Mouse (Mus musculus): ENCODE measurements around the gene Rbm20. TPM values are rescaled to one million over a fixed set of nuclear protein-coding genes. Genes with fewer than 3 reads are reported as not detected.
"Not testable (repeated sequence)": the region's sequence is repeated elsewhere in the genome, so short reads cannot be mapped to it uniquely, and the experiment has no call there.

Rbm20 gene
- polyA plus RNA-seq, 1 experiment from 2014 or later, result 51.8 TPM

DNA sequence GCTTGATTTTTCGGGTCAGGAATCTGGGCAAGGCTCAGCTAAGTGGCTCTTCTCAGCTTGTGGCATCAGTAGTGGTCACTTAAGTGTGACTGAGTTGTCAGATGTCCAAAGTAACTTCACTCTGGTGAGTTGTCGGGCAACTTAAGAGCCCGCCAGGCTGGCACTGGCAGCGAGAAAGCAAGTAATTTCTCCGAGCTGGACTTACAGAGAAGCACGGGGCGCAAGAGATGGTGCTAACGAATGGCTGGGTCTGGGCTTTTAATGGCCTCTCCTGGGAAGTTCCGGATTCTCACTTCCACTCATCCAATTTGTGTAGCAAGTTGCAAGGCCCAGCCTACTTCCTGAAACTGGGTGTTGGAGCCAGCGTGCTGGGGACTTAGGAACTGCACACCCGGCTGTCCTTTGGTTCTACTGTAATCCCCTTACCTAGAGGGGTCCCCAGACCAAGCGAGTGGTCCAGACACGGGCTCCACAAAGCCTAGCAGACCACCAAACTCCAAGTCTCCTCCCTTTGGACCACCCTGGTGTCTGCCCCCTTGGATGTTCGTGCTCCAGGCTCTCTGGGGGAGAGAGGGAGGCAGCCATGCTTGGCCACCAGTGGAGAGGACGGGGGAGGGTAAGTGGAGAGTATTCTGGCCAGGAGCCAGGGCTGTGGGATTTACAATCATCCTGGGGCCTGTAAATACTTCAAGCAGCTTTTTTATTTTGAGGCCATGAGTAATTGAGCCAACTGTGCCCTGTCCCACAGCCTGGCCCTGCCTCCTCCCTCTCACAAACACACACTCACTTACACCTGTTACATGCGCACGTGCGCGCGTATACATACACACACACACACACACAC, 23.3 kb upstream of the Rbm20 start:
- H3K4me1 ChIP-seq (replicated peaks), result peaks cover 55% of the 10 kb centered on the region
- H3K9ac ChIP-seq, result no peak overlapping the region
- WGBS, result 43% methylated on average over 20 of the region's 20 CpGs
- H3K9me3 ChIP-seq (replicated peaks), result no peaks in the 10 kb centered on the region
- no peaks in the 10 kb centered on the region for H3K27me3 ChIP-seq (replicated peaks)
- peak overlapping the region; percentile 3; the same call in 1 of the 2 replicates for H3K4me3 ChIP-seq
- H3K4me2 ChIP-seq, result peak overlapping the region; percentile 43
- ATAC-seq (ENCODE audit: insufficient number of reproducible peaks, low FRiP score), result peak; percentile 65
- no peaks in the 10 kb centered on the region for H3K36me3 ChIP-seq
- H3K27ac ChIP-seq (ENCODE audit: poor library complexity, severe bottlenecking), result peak overlapping the region; percentile 74

DNA sequence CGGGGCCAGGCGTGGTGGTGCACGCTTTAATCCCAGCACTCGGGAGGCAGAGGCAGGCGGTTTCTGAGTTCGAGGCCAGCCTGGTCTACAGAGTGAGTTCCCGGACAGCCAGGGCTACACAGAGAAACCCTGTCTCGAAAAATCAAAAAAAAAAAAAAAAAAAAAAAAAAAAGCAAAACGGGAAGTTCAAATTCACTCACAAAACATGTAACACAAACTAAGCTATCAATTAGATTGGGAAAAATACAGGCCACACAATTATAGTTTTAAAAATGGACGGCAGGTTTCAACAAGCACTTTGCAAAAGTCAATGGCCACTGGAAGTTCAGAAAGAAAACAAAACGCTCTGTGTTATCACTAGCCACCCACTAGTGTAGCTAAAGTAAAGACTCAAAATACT, 20.7 kb upstream of the Rbm20 start:
- ATAC-seq (ENCODE audit: insufficient number of reproducible peaks, low FRiP score); H3K27ac ChIP-seq (ENCODE audit: poor library complexity, severe bottlenecking); H3K9me3 ChIP-seq (replicated peaks); H3K9ac ChIP-seq; H3K27me3 ChIP-seq (replicated peaks); H3K4me3 ChIP-seq; H3K36me3 ChIP-seq; H3K4me2 ChIP-seq: not testable (repeated sequence)
- H3K4me1 ChIP-seq (replicated peaks), result peaks cover 56% of the 10 kb centered on the region
- 79% methylated on average over 11 of the region's 11 CpGs for WGBS

DNA sequence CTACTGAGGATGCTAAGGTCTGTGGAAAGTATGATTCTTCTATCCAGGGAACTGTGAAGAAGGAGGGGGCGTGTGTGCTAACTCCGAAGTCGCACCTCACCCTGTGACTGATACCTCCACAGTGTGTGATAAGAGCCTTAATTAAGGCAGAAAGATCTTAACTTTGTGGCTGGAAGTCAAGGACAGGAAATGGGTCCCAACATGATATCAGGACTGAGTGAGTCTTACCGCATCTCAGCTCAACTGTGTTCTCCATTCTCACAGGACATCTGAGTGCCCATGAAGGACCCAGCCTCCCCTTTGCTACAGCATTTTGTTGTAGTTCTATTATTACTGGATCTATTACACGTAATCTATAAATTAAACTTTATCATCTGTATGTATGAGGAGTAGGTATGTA, 19.7 kb upstream of the Rbm20 start:
- H3K4me3 ChIP-seq, result no peak overlapping the region
- ATAC-seq (ENCODE audit: insufficient number of reproducible peaks, low FRiP score), result no peak
- no peaks in the 10 kb centered on the region for H3K9me3 ChIP-seq (replicated peaks)
- no peak overlapping the region for H3K27ac ChIP-seq (ENCODE audit: poor library complexity, severe bottlenecking)
- no peak overlapping the region for H3K9ac ChIP-seq
- H3K36me3 ChIP-seq, result no peaks in the 10 kb centered on the region
- no peaks in the 10 kb centered on the region for H3K27me3 ChIP-seq (replicated peaks)
- WGBS, result 42% methylated on average over 5 of the region's 5 CpGs
- H3K4me1 ChIP-seq (replicated peaks), result peaks cover 62% of the 10 kb centered on the region
- H3K4me2 ChIP-seq, result no peak overlapping the region

DNA sequence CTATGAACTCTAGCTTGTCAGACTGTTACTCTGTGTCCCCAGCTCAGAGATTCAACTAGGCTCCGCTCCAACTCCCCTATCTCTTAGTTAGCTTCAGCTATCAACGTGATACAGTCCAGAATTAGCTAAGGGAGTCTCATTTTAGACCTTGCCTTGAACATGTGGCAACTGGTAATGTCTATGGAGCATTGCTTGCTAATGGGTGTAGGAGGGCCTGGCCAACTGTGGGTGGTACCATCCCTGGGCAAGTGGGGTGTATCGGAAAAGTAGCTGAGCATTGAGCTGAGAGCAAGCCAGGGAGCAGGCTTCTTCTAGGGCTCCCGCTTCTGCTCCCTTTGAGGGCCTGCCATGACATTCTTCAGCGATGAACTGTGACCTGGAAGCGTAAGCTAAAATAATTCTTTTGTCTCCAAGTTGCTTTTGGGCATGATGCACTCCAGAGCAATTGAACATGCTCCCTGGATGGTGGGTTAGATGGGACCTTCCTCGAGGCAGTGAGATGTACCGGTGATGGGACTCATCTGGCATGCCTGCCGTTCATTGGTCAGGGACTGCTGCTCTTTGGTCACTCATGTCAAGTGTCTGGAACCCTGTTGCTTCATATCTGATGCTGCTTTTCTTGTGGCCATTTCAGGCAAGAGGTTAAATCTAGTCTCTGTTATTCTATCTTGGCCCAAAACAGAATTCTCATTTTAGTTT, 16.2 kb upstream of the Rbm20 start:
- H3K36me3 ChIP-seq, result no peaks in the 10 kb centered on the region
- H3K4me3 ChIP-seq, result no peak overlapping the region
- peaks cover 42% of the 10 kb centered on the region for H3K4me1 ChIP-seq (replicated peaks)
- no peaks in the 10 kb centered on the region for H3K27me3 ChIP-seq (replicated peaks)
- no peak overlapping the region for H3K9ac ChIP-seq
- peak; percentile 41; the same call in 1 of the 2 replicates for ATAC-seq (ENCODE audit: insufficient number of reproducible peaks, low FRiP score)
- no peaks in the 10 kb centered on the region for H3K9me3 ChIP-seq (replicated peaks)
- H3K27ac ChIP-seq (ENCODE audit: poor library complexity, severe bottlenecking), result peak overlapping the region; percentile 79
- H3K4me2 ChIP-seq, result peak overlapping the region; percentile 29; the same call in 1 of the 2 replicates
- WGBS, result 51% methylated on average over 9 of the region's 9 CpGs

DNA sequence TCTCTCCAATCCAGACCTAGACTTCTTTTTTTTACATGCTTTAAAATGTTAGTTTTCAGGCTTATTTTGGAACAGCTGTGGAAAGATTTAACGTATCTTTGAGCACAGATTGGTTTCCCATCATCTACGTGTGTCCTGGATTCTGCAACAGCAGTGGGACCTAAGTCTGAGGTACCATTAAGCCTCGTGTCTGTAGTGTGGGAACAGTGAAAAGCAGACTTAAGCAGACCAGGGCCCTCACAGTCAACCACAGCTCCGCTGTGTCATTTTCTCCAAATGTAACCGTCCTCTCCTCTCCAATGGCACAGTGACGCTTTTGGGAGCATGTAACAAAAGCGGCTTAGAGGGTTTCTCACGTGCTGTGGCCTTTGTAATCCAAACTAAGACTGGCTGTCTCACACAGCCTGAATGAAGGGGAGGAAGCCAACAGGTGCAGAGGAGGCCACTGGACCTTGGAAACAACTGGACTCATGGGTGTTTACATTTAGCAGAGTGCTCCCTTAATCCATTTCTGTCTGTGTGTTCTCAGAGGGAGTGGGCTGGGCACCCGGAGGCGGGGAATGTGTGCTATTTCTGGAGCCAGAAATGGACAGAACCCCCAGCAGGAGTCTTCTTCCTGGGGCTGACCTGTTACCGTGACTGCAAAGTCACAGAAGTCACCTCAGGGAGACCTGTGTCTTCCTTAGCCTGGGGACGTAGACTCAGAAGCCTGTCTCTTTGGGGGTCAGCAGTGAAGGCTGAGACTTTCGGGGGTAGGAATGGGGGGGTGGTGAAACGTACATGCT, 15.0 kb upstream of the Rbm20 start:
- H3K27me3 ChIP-seq (replicated peaks), result 0 out of 2 replicates have a peak, but pooled peaks cover 3% of the 10 kb centered on the region
- H3K9ac ChIP-seq, result peak overlapping the region; percentile 46
- H3K9me3 ChIP-seq (replicated peaks), result no peaks in the 10 kb centered on the region
- no peaks in the 10 kb centered on the region for H3K36me3 ChIP-seq
- H3K4me3 ChIP-seq, result peak overlapping the region; percentile 11
- WGBS, result 42% methylated on average over 14 of the region's 14 CpGs
- peak overlapping the region; percentile 82 for H3K27ac ChIP-seq (ENCODE audit: poor library complexity, severe bottlenecking)
- no peak for ATAC-seq (ENCODE audit: insufficient number of reproducible peaks, low FRiP score)
- peaks cover 49% of the 10 kb centered on the region for H3K4me1 ChIP-seq (replicated peaks)
- H3K4me2 ChIP-seq, result peak overlapping the region; percentile 53

DNA sequence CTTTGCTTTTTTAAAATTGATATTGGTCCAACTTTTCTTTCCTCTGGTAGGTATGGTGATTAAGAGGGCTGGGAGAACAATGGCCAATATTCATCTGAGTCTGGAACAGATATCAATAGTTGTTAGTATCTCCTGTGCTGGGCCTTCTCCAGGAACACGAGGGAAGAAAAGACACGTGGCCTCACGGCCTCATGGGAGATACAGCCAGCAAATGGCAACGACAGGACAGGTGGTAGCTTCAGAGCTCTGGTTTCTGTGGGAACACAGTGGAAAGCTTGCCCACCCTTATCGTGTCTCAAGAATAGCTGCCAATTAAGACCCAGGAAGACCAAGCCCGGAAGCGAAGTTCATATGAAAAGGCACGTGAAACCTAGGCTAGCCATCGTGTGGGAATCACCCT, 12.3 kb upstream of the Rbm20 start:
- ATAC-seq (ENCODE audit: insufficient number of reproducible peaks, low FRiP score), result no peak
- WGBS, result 80% methylated on average over 9 of the region's 9 CpGs
- Histone ChIP-seq H3K4me2 (no peak overlapping the region), H3K9me3 (replicated peaks) (no peaks in the 10 kb centered on the region), H3K9ac (no peak overlapping the region), H3K27ac (ENCODE audit: poor library complexity, severe bottlenecking) (no peak overlapping the region), H3K36me3 (no peaks in the 10 kb centered on the region), H3K4me1 (replicated peaks) (peaks cover 47% of the 10 kb centered on the region), H3K4me3 (no peak overlapping the region), H3K27me3 (replicated peaks) (0 out of 2 replicates have a peak, but pooled peaks cover 3% of the 10 kb centered on the region)

DNA sequence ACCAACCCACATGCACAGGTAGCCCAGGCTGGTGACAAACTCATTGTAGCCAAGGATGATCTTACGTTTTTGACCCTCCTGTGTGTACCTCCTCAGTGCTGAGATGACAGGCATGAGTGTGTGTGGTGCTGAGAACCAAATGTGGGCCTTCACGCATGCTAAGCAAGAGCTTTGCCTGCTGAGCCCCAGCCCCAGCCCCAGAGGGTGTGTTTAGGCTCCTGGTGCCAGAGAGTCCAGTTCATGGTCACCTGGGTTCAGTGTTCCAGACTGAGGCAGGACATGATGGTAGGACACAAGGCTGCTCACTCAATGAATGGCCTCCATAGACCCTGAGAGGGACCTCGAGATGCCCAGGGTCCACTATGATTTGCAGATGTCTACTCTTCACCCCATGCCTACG, 11.7 kb upstream of the Rbm20 start:
- H3K27ac ChIP-seq (ENCODE audit: poor library complexity, severe bottlenecking), result no peak overlapping the region
- no peak overlapping the region for H3K4me3 ChIP-seq
- H3K9me3 ChIP-seq (replicated peaks), result no peaks in the 10 kb centered on the region
- no peak for ATAC-seq (ENCODE audit: insufficient number of reproducible peaks, low FRiP score)
- 86% methylated on average over 4 of the region's 4 CpGs for WGBS
- H3K36me3 ChIP-seq, result no peaks in the 10 kb centered on the region
- no peak overlapping the region for H3K4me2 ChIP-seq
- no peak overlapping the region for H3K9ac ChIP-seq
- peaks cover 48% of the 10 kb centered on the region for H3K4me1 ChIP-seq (replicated peaks)
- H3K27me3 ChIP-seq (replicated peaks), result 0 out of 2 replicates have a peak, but pooled peaks cover 3% of the 10 kb centered on the region

DNA sequence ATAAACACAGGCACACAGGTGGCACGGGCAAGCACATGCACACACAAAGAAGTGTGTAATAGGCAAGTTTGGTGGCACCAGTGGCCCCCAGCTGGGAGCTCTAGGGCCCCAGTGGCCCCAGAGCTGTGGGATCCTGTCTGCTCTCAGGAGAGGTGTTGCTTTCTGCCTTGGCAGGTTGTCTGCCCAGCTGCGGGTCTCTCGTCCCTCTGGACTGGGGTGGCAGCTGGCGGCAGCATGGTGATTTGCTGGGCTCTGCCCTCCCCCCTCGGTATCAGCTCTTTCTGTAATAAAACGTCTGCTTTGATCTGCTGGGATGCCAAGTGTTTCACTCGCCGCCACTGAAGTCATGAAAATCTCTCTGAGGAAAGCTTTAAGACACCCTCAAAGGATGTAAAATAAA, 10.4 kb upstream of the Rbm20 start:
- Histone ChIP-seq H3K36me3 (no peaks in the 10 kb centered on the region), H3K4me1 (replicated peaks) (peaks cover 51% of the 10 kb centered on the region), H3K27me3 (replicated peaks) (0 out of 2 replicates have a peak, but pooled peaks cover 3% of the 10 kb centered on the region), H3K9me3 (replicated peaks) (no peaks in the 10 kb centered on the region), H3K4me2 (0 out of 2 replicates have a peak overlapping the region, but pooled peaks have one; percentile 7), H3K27ac (ENCODE audit: poor library complexity, severe bottlenecking) (peak overlapping the region; percentile 31; the same call in 1 of the 2 replicates), H3K4me3 (no peak overlapping the region), H3K9ac (peak overlapping the region; percentile 50; the same call in 1 of the 2 replicates)
- 34% methylated on average over 8 of the region's 8 CpGs for WGBS
- no peak for ATAC-seq (ENCODE audit: insufficient number of reproducible peaks, low FRiP score)

DNA sequence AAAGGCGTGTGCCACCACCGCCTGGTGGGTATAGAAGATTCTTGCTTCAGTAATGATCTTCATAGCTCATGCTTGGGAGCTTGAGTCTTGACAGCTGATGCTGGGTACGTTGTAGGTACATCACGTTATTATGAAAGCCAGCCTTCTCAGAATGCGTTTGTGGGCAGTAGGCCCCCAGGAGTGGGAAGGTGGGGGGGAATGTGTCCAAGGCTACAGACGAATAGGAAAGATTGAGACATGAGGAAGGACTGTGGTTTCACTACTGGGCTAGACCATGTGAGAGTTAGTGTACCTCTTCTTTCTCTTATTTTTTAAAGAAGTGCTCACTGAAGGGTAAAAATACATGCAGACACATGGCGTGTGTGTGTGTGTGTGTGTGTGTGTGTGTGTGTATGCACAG, 8.3 kb upstream of the Rbm20 start:
- no peaks in the 10 kb centered on the region for H3K9me3 ChIP-seq (replicated peaks)
- no peak overlapping the region for H3K4me3 ChIP-seq
- H3K9ac ChIP-seq, result no peak overlapping the region
- peaks cover 41% of the 10 kb centered on the region for H3K4me1 ChIP-seq (replicated peaks)
- 0 out of 2 replicates have a peak, but pooled peaks cover 6% of the 10 kb centered on the region for H3K27me3 ChIP-seq (replicated peaks)
- no peak for ATAC-seq (ENCODE audit: insufficient number of reproducible peaks, low FRiP score)
- no peak overlapping the region for H3K4me2 ChIP-seq
- WGBS, result 89% methylated on average over 7 of the region's 7 CpGs
- no peak overlapping the region for H3K27ac ChIP-seq (ENCODE audit: poor library complexity, severe bottlenecking)
- no peaks in the 10 kb centered on the region for H3K36me3 ChIP-seq

DNA sequence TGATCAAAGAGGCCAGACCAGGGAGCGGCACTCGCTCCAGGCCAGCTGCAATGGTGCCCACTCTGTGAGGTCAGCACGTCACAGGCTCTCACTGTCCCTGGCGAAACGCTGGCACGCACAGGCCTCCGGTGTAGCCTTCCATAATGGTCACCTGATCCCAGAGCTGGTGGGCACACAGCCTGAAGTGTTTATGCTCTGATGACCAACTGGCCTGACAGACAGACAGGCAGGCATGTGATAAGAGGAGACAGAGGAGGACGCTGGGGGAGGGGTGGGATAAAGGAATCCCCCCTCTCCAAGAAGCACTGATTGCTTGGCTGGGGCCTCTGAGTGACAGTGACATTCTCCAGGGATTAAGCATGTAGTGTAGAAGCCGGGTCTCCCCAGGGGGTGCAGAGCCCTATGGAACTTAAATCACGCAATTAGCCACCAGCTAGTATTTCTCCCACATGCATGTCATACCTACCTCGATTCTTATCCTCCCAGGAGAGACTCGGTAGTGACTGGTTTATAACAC, 6.4 kb upstream of the Rbm20 start:
- Histone ChIP-seq H3K9ac (peak overlapping the region; percentile 53), H3K27me3 (replicated peaks) (peaks cover 15% of the 10 kb centered on the region), H3K4me1 (replicated peaks) (peaks cover 54% of the 10 kb centered on the region), H3K9me3 (replicated peaks) (no peaks in the 10 kb centered on the region), H3K27ac (ENCODE audit: poor library complexity, severe bottlenecking) (peak overlapping the region; percentile 93), H3K36me3 (no peaks in the 10 kb centered on the region), H3K4me2 (peak overlapping the region; percentile 25), H3K4me3 (no peak overlapping the region)
- 8% methylated on average over 12 of the region's 12 CpGs for WGBS
- peak; percentile 73 for ATAC-seq (ENCODE audit: insufficient number of reproducible peaks, low FRiP score)
